Mouse (Mus musculus) midbrain, embryonic 14.5 days (tissue): ENCODE measurements around the gene Sema5a. TPM values are rescaled to one million over a fixed set of nuclear protein-coding genes. Genes with fewer than 3 reads are reported as not detected.

Source experiments
- ATAC-seq: fragments of 200-750 bp; cut with Nextera tagmentation; 2 replicates; pipeline ENCODE4 v1.8.0; 2017; ENCODE audit warnings: moderate number of reproducible peaks, moderate library complexity; ENCODE audit not compliant: low FRiP score, low TSS enrichment
- DNase-seq: peaks from one replicate; pipeline ENCODE4 v3.0.0-alpha.2; 2015
- H3K27ac ChIP-seq: fragments of 300-500 bp; sonication (generic); replicated peaks from 2 replicates; pipeline ENCODE4 v1.5.1; 2014; ENCODE audit warnings: mild to moderate bottlenecking, low read depth, low read length, moderate library complexity
- H3K27me3 ChIP-seq: fragments of 300-500 bp; sonication (generic); 2 replicates; pipeline ENCODE4 v1.6.1; 2014; ENCODE audit warnings: low read length, control low read depth, mixed read lengths; ENCODE audit not compliant: control insufficient read depth, insufficient read depth
- H3K36me3 ChIP-seq: fragments of 300-500 bp; sonication (generic); 2 replicates; pipeline ENCODE4 v1.6.1; 2014; ENCODE audit warnings: low read length, control low read depth; ENCODE audit not compliant: control insufficient read depth, insufficient read depth
- H3K4me1 ChIP-seq: fragments of 300-500 bp; sonication (generic); 2 replicates; pipeline ENCODE4 v1.6.1; 2014; ENCODE audit warnings: mild to moderate bottlenecking, antibody characterized with exemption, low read length, control low read depth; ENCODE audit not compliant: control insufficient read depth, insufficient read depth
- H3K4me2 ChIP-seq: fragments of 300-500 bp; sonication (generic); 2 replicates; pipeline ENCODE4 v1.6.1; 2014; ENCODE audit warnings: mild to moderate bottlenecking, low read length, moderate library complexity
- H3K4me3 ChIP-seq: fragments of 300-500 bp; sonication (generic); replicated peaks from 2 replicates; pipeline ENCODE4 v1.5.1; 2014; ENCODE audit warnings: low read depth, low read length
- H3K9ac ChIP-seq: fragments of 300-500 bp; sonication (generic); replicated peaks from 2 replicates; pipeline ENCODE4 v1.6.1; 2014; ENCODE audit warnings: mild to moderate bottlenecking, low read length, moderate library complexity
- H3K9me3 ChIP-seq: fragments of 300-500 bp; sonication (generic); 2 replicates; pipeline ENCODE4 v1.6.1; 2016; ENCODE audit warnings: low read length, control low read depth, mixed read lengths; ENCODE audit not compliant: control insufficient read depth
- WGBS: fragments of 180-500 bp; shearing (Covaris S2); extraction: QIAGEN DNeasy Blood & Tissue Kit; methylation state at CpG from one replicate; pipeline ENCODE4 v1.1.7; 2014; 5-methylcytosine and 5-hydroxymethylcytosine counted together
- polyA plus RNA-seq: library from polyadenylated mRNA; unstranded; fragments of >200 nt; fragmentation: Nextera tagmentation; extraction: Ambion mirVana; gene quantifications from 2 replicates; pipeline ENCODE4 v1.2.1, GENCODE M21; 2014

Sema5a gene
- polyA plus RNA-seq, 1 experiment from 2014 or later, result 6.1 TPM

DNA sequence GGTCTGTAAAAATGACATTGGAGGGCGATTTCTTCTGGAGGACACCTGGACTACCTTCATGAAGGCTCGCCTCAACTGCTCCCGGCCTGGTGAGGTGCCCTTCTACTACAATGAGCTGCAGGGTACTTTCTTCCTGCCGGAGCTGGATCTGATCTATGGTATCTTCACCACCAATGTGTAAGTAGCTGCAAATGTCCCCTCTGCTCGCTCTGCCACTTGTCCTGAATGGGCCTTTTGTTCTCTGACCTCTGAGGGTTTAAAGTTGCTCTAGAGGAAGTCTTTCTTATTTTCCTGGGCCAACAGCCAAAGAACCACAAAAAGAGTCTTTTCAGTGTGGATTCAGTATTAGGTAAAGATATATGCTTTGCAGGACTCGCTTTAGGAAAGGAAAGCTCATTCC lies 318.0 kb downstream of the Sema5a start:
- DNase-seq, result peak; percentile 27
- Histone ChIP-seq H3K9ac (no peak overlapping the region), H3K36me3 (no peaks in the 10 kb centered on the region), H3K27ac (no peak overlapping the region), H3K27me3 (no peaks in the 10 kb centered on the region), H3K4me2 (no peak overlapping the region), H3K4me1 (no peaks in the 10 kb centered on the region), H3K9me3 (no peaks in the 10 kb centered on the region), H3K4me3 (no peak overlapping the region)
- ATAC-seq, result no peak
- WGBS, result 64% methylated on average over 6 of the region's 6 CpGs

DNA sequence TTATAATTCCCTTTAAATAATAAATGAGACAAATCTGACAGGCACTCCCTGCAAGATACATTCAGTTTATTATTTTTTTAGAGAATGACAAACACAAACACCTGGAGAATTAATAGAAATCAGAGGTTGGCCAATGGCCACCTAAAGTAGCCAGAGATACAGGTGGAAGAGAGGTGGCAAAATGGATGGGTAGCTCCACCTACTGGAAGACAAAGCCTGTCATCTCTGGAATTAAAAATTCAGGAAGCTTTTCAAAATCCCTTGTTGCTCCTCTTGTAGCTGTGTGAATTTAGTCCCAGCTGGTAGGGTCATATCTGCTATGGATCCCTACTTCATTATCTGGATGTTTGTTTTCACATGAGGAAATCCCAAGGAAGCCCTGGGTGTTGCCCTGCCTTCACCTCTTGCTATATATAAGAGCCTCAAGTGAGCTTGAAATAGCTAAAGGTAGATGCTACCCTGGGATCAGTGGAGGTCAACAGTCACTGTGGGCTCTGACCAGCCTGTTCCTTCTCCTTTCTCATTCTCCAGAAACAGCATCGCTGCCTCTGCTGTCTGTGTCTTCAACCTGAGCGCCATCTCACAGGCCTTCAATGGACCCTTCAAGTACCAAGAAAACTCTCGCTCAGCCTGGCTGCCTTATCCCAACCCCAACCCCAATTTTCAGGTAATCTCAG lies 323.7 kb downstream of the Sema5a start:
- 87% methylated on average over 3 of the region's 3 CpGs for WGBS
- Histone ChIP-seq H3K27me3 (no peaks in the 10 kb centered on the region), H3K4me2 (no peak overlapping the region), H3K27ac (no peak overlapping the region), H3K4me1 (no peaks in the 10 kb centered on the region), H3K9me3 (no peaks in the 10 kb centered on the region), H3K36me3 (no peaks in the 10 kb centered on the region), H3K9ac (no peak overlapping the region), H3K4me3 (no peak overlapping the region)
- peak; percentile 52 for DNase-seq
- ATAC-seq, result no peak

DNA sequence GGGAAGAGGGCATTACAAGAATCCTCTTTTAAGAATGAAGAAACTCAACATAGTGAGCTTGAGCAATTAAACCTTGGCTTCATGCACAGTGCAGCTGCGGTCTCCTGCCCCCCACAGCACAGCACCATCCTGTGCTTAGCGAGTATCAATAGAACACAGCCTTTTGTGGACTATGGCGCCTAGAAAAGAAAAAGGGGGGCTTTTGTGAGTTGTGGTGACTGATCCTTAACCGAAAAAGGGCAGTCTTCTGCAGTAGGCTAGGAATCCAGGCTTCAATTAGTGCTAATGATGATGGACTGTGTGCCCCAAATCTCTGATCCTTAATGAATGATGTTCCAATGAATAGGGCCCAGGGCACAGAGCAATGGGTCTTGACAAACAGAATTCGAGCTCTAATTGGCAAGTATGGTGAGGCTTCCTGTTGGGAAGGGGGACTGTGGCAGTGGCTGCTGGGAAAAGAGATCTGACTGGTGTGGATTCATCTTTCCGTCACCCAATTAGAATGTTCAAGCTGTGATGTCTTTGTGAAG lies 324.3 kb downstream of the Sema5a start:
- Histone ChIP-seq H3K9ac (no peak overlapping the region), H3K27me3 (no peaks in the 10 kb centered on the region), H3K4me3 (no peak overlapping the region), H3K27ac (no peak overlapping the region), H3K36me3 (no peaks in the 10 kb centered on the region), H3K4me2 (no peak overlapping the region), H3K9me3 (no peaks in the 10 kb centered on the region), H3K4me1 (no peaks in the 10 kb centered on the region)
- WGBS, result 35% methylated on average over 6 of the region's 6 CpGs
- DNase-seq (no peak), ATAC-seq (no peak; the same call in 1 of the 2 replicates)

DNA sequence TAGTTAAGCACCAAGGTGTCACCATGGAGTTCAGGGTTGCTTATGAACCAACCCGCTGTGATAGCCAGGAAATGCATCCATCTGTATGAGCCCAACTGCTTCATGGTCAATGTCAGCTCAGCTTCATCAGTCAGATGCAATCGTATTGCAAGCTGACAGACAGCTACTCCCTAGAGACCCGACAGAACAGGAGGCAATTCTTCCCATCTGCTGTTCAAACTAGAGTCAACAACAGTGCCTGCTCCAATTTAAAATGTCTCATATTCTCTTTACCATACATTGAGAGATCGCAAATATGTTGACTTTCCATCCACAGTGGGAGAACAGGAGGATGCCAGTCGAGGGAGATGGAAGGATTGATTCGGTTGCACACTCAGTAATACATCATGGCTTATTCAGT lies 329.7 kb downstream of the Sema5a start:
- peak; percentile 21 for DNase-seq
- Histone ChIP-seq H3K9me3 (no peaks in the 10 kb centered on the region), H3K4me1 (no peaks in the 10 kb centered on the region), H3K4me3 (no peak overlapping the region), H3K36me3 (no peaks in the 10 kb centered on the region), H3K27ac (no peak overlapping the region), H3K4me2 (no peak overlapping the region), H3K27me3 (no peaks in the 10 kb centered on the region), H3K9ac (no peak overlapping the region)
- ATAC-seq, result no peak
- whole genome bisulfite sequencing, result 76% methylated on average over 6 of the region's 6 CpGs

DNA sequence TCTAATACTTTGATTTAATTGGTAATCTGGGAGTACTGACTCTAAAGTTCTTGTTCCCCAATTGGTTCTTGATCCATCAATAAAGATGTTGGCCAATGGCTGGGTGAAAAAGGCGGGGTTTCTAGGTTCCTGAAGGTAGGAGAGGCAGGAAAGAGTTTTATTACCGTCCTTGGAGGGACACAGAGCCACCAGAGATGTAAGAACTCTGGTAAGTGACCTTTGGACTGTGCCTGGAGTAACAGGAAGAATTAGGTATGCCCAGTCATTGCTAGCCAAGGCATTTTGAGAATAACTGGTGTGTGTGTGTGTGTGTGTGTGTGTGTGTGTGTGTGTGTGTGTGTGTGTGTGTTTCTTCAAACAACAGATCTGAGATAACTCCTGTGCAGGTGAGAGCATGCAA lies 330.6 kb downstream of the Sema5a start:
- Histone ChIP-seq H3K9ac (no peak overlapping the region), H3K4me3 (no peak overlapping the region), H3K27ac (no peak overlapping the region), H3K4me2 (no peak overlapping the region), H3K4me1 (no peaks in the 10 kb centered on the region), H3K9me3 (no peaks in the 10 kb centered on the region), H3K36me3 (no peaks in the 10 kb centered on the region), H3K27me3 (no peaks in the 10 kb centered on the region)
- 83% methylated on average over 2 of the region's 2 CpGs for WGBS
- ATAC-seq, result no peak
- DNase-seq, result no peak

DNA sequence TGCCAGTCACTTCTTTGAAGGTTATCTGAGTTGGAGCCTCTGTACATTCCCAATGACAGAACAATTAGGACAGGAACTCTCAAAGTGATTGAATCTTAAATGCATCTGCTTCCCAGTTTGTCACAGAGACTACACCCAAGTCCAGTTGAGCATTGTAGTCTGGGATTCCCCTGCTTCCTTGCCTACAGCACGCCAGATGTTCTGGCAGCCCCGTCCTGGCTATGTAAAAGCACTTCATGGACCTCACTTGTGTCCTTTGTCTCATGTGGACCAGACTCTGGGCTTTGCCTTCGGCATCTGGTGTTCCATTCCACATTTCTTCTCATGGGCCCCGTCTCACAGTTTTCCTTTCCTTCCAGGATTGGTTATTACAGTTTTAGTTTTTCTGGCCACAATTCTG lies 334.7 kb downstream of the Sema5a start:
- ATAC-seq, result no peak
- no peaks in the 10 kb centered on the region for H3K9me3 ChIP-seq
- 88% methylated on average over 4 of the region's 4 CpGs for WGBS

DNA sequence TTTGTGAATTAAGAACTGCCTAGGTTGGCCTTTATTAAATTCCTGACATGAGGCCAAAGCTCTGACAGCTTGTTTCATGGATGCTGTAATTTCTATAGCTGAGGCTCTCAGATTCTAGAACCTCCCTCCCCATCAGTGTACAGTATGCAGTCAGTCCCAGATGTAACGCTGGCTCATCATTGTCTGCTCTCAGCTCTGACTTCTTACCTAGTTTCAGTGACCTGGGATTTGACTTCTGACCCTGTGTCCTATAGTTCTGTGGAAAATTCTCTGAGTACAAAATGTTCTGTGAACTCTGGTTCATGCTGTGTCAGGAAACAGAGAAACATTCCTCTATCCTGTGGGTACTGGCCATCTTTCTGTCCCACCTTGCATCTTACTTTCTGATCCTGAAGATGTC lies 346.0 kb downstream of the Sema5a start:
- no peak overlapping the region for H3K27ac ChIP-seq
- no peaks in the 10 kb centered on the region for H3K4me1 ChIP-seq
- no peaks in the 10 kb centered on the region for H3K27me3 ChIP-seq
- H3K4me2 ChIP-seq, result no peak overlapping the region
- no peak for ATAC-seq
- H3K9ac ChIP-seq, result no peak overlapping the region
- no peak overlapping the region for H3K4me3 ChIP-seq
- H3K9me3 ChIP-seq, result no peaks in the 10 kb centered on the region
- WGBS, result 92% methylated on average over 1 of the region's 1 CpGs
- H3K36me3 ChIP-seq, result no peaks in the 10 kb centered on the region
- DNase-seq, result no peak

More for the DNA sequence above, 334.7 kb downstream of the Sema5a start:
- Histone ChIP-seq H3K4me3 (no peak overlapping the region), H3K27ac (no peak overlapping the region), H3K27me3 (no peaks in the 10 kb centered on the region), H3K9ac (no peak overlapping the region), H3K36me3 (no peaks in the 10 kb centered on the region), H3K4me2 (no peak overlapping the region), H3K4me1 (no peaks in the 10 kb centered on the region)
- no peak for DNase-seq

DNA sequence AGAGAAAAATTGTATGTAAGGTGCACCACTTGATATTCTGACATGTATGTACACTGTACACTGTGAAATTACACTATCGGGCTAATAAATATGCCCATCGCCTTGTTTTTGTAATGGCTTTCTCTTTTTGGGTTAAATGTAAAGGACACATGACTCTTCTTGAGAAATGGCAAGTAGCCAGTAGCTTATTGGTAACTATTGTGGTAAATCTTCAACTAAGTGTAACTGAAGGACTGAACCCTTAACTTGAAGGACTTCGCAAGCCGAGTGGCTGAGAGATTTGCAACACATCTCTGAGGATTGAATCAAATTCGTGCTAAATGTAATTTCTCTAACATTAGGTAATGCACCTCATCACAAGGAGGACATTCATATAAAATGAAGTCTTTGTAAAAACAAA lies 349.1 kb downstream of the Sema5a start:
- Histone ChIP-seq H3K4me1 (no peaks in the 10 kb centered on the region), H3K9me3 (no peaks in the 10 kb centered on the region), H3K27me3 (no peaks in the 10 kb centered on the region), H3K4me2 (no peak overlapping the region), H3K36me3 (no peaks in the 10 kb centered on the region), H3K9ac (no peak overlapping the region), H3K27ac (no peak overlapping the region), H3K4me3 (no peak overlapping the region)
- DNase-seq (no peak), ATAC-seq (no peak)
- 96% methylated on average over 5 of the region's 5 CpGs for WGBS

DNA sequence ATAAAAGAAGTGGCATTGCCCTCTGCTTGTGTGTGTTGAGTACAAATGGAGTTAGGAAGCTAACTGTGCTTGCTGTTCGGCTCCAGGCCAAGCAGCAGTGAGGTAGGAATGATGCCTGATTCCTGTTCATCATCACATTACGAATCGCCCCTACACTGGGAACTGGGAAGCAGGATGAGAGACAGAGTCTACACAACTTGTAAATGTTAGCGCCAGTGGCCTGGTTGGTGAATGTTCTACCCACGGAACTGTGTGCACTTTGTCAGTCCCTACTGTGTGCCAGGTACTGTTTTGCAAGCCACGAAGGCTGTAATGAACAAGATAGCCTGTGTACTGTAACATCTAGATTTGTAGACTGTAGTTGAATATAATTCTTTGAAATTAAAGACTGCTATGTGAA lies 352.0 kb downstream of the Sema5a start:
- Histone ChIP-seq H3K4me2 (no peak overlapping the region), H3K36me3 (no peaks in the 10 kb centered on the region), H3K27ac (no peak overlapping the region), H3K9ac (no peak overlapping the region), H3K4me1 (no peaks in the 10 kb centered on the region), H3K27me3 (no peaks in the 10 kb centered on the region), H3K4me3 (no peak overlapping the region), H3K9me3 (no peaks in the 10 kb centered on the region)
- 89% methylated on average over 6 of the region's 6 CpGs for WGBS
- DNase-seq (no peak), ATAC-seq (no peak)
